Mouse (Mus musculus) heart, postnatal 14 days (tissue): ENCODE measurements around the gene Map3k12. TPM values are rescaled to one million over a fixed set of nuclear protein-coding genes. Genes with fewer than 3 reads are reported as not detected.

Source experiments
- DNase-seq, 2 experiments: peaks; one replicate each; pipeline ENCODE4 v3.0.0; 2021 to 2022
- intact Hi-C: fragments of 180-260 bp; cut with DNase I; formaldehyde crosslinking; loops from one replicate; pipeline ENCODE4 v1.15.1; 2025
- long read RNA-seq, 2 experiments: library from polyadenylated mRNA; stranded (forward); transcript quantifications; one replicate each; pipeline ENCODE4 v2.0.0; 2021
- total RNA-seq, 2 experiments: library from RNA; stranded (reverse); gene quantifications; 2 replicates each; pipeline ENCODE4 v1.2.3; 2021

Map3k12 gene
- total RNA-seq = 1 to 10 TPM; 4.7 to 4.8 TPM
- long read RNA-seq, experiment 1, full-length matches to known transcripts = 1 of 9 reads
- long read RNA-seq, experiment 1, partial matches to known transcripts = 2 of 9 reads
- long read RNA-seq, experiment 1, other reads (novel, unspliced or antisense) = 6 of 9 reads
- long read RNA-seq, experiment 2, full-length matches to known transcripts = 2 of 7 reads
- long read RNA-seq, experiment 2, partial matches to known transcripts = 1 of 7 reads
- long read RNA-seq, experiment 2, other reads (novel, unspliced or antisense) = 4 of 7 reads

DNA sequence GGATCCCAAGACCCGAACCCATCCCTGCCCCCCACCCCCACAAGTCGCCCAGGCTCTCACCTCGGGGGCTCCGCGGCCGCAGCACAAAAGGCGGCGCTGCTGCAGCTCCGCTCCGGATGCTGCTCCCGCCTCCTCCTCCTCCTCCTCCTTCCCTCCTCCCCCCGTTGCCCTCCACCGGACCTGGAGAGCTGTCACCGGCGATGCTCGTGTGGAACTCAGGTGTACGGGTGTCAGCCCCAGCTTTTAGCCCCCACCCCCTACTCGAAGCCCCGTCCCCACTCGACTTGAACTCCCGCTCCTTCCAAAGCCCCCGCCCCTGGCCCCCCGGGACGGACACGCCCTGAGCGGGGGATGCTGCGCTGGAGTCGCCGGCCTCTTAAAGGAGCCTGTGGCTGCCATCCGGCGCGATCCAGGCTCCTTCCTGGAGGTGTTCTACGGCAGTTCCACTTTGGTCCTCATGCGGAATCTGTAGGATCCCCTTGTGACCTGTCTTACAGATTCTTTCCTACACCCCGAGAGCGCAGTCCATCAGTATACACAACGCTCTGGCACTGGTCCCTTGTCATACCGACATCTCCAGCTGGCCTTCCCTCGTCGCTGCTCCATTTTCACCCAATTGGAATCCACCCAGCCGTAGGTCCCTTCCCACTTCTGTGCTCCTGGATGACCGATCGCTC, at the start of gene Map3k12:
Gene Map3k12 (minus strand): TSS at position 337 of the 677 bp plus-strand sequence.
- intact Hi-C loops = no loop called here
- DNase-seq = peak; percentile 78

- DNase-seq = no peak
- intact Hi-C loops = loop anchor here (5.0 kb wide), 1 partner anchor 49 kb away; no protein-coding TSS in a partner anchor
Measured at GRCm38 (mm10) chr15:102563681-102564080, 46.8 kb upstream of the Map3k12 start.

DNA sequence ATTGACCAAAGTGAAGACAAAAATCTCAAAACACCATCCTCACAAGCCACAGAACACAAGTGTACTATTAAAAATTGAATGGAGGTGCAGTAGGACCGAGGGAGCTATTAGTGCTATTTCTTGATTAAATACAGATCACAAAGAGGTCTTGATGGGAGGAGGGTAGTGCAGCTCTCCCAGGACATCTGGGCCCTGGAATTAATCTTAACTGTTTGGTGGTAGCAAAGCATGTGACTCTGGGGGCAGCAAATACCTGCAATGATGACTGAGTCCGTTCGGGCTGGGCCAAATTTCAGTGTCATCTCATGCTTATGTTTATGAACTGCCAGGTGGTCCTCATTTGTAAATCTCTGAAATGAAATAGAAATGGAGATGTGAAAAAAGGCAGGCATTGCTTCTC, 46.2 kb upstream of the Map3k12 start:
- intact Hi-C loops = loop anchor here (5.0 kb wide), 1 partner anchor 49 kb away; no protein-coding TSS in a partner anchor
- DNase-seq = no peak

GRCm38 (mm10) chr15:102562491-102562890, 45.6 kb upstream of the Map3k12 start:
- intact Hi-C loops = loop anchor here (5.0 kb wide), 1 partner anchor 50 kb away; no protein-coding TSS in a partner anchor
- DNase-seq = no peak

- intact Hi-C loops = no loop called here
Measured at GRCm38 (mm10) chr15:102557580-102557979, 40.7 kb upstream of the Map3k12 start.

DNA sequence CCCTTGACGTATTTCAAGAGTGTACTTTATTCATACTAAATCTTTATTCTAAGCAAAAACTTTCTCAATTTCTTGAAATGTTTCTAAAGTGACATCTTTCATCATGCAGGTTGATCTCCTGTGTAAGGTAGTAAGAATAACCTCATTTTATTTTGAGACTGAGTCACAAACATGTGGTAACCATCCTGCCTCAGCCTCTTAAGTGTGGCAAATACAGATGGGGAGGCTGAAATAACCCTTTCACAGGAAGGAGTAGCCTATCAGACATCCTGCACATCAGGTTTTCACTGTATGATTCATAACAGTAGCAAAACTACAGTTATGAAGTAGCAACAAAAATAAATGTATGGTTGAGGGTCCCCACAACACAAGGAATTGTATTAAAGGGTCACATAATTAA, 38.7 kb upstream of the Map3k12 start:
- intact Hi-C loops = no loop called here
- no peak for DNase-seq

More at GRCm38 (mm10) chr15:102557580-102557979, 40.7 kb upstream of the Map3k12 start:
- no peak for DNase-seq

- intact Hi-C loops = no loop called here
- DNase-seq = no peak
Measured at GRCm38 (mm10) chr15:102552599-102552998, 35.7 kb upstream of the Map3k12 start.

- DNase-seq = peak in 1 of 2 experiments; percentile 42
- intact Hi-C loops = no loop called here
Measured at GRCm38 (mm10) chr15:102547478-102547877, 30.6 kb upstream of the Map3k12 start.

DNA sequence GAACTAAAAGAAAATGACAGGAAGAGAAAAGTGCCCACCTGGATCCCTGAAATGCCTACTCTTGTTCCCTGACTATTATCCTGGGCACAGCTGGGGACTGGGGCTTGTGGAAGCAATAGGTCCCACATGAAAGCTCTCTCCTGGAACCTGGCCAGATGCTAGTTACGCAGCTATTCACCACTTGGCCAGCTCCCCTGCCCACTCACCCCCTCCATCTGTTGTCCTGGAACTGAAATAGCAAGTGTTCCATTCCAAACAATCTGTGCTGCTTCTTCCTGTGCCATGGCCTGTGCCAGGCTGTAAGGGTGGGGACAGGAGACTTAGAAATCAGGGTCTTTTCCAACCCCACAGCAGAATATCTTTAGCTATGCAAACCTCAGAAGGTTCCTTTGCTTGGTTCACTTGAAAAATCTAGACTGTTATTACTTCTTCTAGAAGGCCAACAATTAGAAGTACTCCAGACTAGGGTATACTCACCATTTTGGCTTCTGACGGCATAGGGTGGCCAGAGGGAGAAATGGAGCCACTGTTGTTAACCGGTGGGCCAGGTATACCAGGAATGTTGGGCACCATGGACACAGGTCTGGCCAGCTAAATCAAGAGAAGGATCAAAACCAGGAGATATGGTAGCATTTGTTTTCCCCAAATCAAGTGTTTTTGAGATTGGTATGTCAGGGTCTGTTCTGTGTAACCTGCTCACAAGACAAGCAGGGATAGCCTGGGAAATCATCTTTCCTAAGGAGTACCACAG, 30.0 kb upstream of the Map3k12 start:
- DNase-seq = peak; percentile 62 to 75
- intact Hi-C loops = no loop called here

- no peak for DNase-seq
- intact Hi-C loops = no loop called here
Measured at GRCm38 (mm10) chr15:102546246-102546645, 29.4 kb upstream of the Map3k12 start.

GRCm38 (mm10) chr15:102544801-102545200, 27.9 kb upstream of the Map3k12 start:
- no peak for DNase-seq
- intact Hi-C loops = no loop called here

DNA sequence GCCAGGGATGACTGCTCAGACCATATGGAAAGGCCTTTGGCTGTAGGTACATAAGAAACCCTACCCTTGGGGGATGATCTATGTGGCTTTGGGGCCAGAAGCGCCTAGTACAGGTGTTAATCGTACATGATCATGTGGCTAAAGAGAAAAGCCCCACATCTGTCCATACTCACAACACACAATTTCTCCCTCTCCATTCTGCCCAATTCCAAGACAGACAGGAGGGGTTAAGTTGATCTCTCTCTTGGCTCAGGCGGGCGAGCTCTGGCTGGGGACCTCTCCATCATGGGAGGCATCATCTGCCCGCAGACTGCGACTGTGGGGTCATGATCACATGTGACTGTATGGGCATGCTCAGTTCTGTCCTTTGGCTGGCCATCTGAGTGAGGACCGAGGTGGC, 17.1 kb upstream of the Map3k12 start:
- DNase-seq = no peak

GRCm38 (mm10) chr15:102532106-102532900, 15.4 kb upstream of the Map3k12 start:
- intact Hi-C loops = no loop called here
- DNase-seq = no peak

More for the DNA sequence above, 17.1 kb upstream of the Map3k12 start:
- intact Hi-C loops = no loop called here

DNA sequence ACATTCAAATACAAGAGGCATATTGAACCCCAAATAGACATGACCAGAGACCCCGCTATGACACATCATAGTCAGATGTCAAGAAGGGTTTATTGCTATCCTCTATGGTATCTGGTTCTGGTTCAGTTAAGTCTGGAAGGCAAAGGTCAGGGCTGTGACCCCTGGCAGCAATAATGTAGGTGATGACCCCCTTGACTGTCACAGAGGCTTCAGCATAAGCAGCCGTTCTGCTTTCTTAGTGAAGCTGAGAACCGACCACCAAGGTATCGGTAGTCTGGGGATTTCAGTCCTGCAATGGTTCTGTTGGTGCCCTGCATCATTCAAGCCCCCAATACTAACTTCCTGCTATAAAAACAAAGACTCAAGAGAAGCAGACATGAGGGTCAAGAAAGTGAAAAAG, 14.7 kb upstream of the Map3k12 start:
- intact Hi-C loops = no loop called here
- no peak for DNase-seq

DNA sequence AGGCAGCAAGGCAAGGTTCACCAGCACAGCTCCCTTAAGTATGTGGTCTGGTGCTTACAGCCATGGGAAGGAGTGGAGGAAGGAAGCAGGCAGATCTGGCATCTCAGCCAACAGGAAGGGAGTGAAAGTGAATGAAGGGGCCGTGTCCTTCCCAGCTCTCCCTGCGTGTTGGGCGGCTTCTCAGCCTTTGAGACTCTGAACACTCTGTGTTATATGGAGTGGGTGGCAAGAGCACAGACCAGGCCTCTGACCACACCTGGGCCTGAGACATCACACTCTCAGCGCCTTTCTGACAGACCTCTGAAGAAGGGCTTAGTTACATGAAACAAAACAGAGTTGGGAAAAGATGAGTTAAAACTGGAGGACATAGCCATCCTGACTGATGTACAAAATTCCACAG, 13.7 kb upstream of the Map3k12 start:
- intact Hi-C loops = no loop called here
- no peak for DNase-seq

DNA sequence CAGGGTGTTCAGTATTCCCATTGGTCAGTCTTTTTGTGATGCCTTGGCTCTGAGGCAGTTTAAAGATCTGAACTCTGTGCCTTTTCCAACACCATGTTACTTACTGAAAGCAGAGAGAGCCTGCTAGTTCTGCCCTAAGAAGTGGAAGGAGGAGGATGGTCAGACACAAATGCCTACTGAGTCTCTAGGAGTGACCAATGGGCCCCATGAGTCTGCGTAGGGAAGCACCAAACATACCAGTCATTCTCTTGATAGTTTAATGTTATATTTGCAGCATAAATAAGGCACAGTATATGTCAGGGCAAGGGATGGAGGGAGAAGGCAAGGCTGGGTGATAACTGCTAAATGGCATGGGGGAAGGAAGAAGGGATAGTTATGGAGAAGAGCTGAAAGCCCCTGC, 11.5 kb upstream of the Map3k12 start:
- intact Hi-C loops = loop anchor here (5.0 to 10.0 kb wide), 3 partner anchors 139 to 1911 kb away; partner anchors contain the start of gene Dazap2

GRCm38 (mm10) chr15:102527936-102528335, 11.1 kb upstream of the Map3k12 start:
- intact Hi-C loops = loop anchor here (5.0 to 10.0 kb wide), 3 partner anchors 139 to 1911 kb away; partner anchors contain the start of gene Dazap2
- no peak for DNase-seq

More for the DNA sequence above, 11.5 kb upstream of the Map3k12 start:
- no peak for DNase-seq

DNA sequence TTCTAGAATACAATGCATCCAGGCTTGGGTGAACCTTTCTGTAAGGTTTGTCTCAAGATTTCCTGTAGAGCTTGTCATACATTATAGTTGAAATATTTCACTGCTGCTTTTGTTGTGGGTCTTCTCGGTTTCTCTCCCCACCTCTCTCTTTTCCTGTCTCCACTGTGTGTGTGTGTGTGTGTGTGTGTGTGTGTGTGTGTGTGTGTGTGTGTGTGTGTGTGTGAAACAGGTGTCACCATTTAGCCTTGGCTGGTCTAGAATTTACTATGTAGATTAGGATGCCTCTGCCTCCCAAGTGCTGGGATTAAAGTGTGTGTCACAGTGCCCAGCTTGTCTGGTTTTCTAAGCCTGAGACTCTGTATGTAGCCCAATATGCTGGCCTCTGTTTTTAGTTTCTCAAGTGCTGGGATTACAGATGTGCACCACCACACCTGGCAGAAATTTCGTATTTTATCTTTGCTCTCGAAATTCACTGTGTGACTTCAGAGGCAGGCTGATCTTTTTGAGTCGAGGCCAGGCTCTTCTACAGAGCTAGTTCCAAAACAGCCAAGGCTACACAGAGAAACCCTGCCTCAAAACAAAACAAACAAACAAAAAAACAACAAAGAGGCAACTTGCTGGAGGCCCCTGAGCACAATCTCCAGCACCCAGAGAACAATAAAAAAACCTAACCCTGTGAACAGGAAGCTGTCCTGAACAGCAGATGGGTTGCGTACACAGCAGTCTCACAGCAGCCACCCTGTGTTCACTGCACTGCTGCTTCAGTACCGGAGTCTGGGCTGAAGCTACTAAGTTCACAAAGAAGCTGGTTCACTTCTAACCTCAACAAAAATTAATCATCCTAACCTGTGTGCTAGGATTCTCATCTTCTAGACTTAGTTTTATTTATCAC, 9.5 kb upstream of the Map3k12 start:
- DNase-seq = no peak
- intact Hi-C loops = loop anchor here (5.0 to 10.0 kb wide), 3 partner anchors 141 to 1909 kb away; partner anchors contain the start of gene Dazap2
